Mouse (Mus musculus) testis, adult 2 months (tissue): ENCODE data around the gene Mrgprh.

Source experiments
- CTCF ChIP-seq: fragments of 200-500 bp; IDR thresholded peaks from 2 replicates; pipeline ENCODE4 v1.5.1; 2012; ENCODE audit warnings: low read depth, mild to moderate bottlenecking, inconsistent platforms, low read length, moderate library complexity; ENCODE audit not compliant: control insufficient read depth, insufficient read depth, insufficient replicate concordance
- POLR2A ChIP-seq: fragments of 200-500 bp; IDR thresholded peaks from 2 replicates; pipeline ENCODE4 v1.6.1; 2012; ENCODE audit warnings: low read depth, mild to moderate bottlenecking, inconsistent platforms, low read length, moderate library complexity; ENCODE audit not compliant: control insufficient read depth

- TF ChIP-seq CTCF (no peak), POLR2A (no peak)
These were observed 24.1 kb upstream of the Mrgprh start for GRCm38 (mm10) chr17:12851689-12852088.
